ENCODE assay signal across 40 mouse cellular contexts in genomic region chr3:86057436-86058095, GRCm38 (mm10). TPM values are rescaled to one million over a fixed set of nuclear protein-coding genes. Genes with fewer than 3 reads are reported as not detected.
DNase-seq lines count a peak whose midpoint lies in the region; ATAC-seq and TF ChIP-seq lines count a peak whose summit lies in the region.
"Had no signal": no experiment of that assay in that cellular context is flagged by ENCODE, and none has a peak within 500 bp of the region (broad histone marks: within the 10 kb centered on the region; RNA-seq: fewer than 3 reads in every experiment).

No protein-coding gene starts in this region.

- ATAC-seq in hindbrain, embryonic 12.5 days (ENCODE audit: low FRiP score), result no peak
- ATAC-seq: forebrain, embryonic 16.5 days had no signal

- TF ChIP-seq POLR2A in cerebellum, adult 2 months (IDR thresholded peaks at IDR 0.05; ENCODE audit: borderline replicate concordance, insufficient read depth, low read length), result no peak

- H3K36me3 ChIP-seq in hindbrain, embryonic 10.5 days, result no peaks in the 10 kb centered on the region
- no peaks in the 10 kb centered on the region for H3K36me3 ChIP-seq in hindbrain, embryonic 12.5 days
- H3K36me3 ChIP-seq: hindbrain, embryonic 13.5 days; limb, embryonic 13.5 days; neural tube, embryonic 12.5 days had no signal

- DNase-seq in hindbrain, embryonic 10.5 days (ENCODE audit: low spot score), result no peak
- DNase-seq in 3T3-L1 (ENCODE audit: low read depth, low spot score) (peak; percentile 31), NIH3T3 (ENCODE audit: low read depth) (peak; percentile 72)
- peak; percentile 59 for DNase-seq in lung, postnatal 10 days
- DNase-seq in c-Kit-positive CD71-positive TER-119-positive erythroid progenitor cells, embryonic 14.5 days (ENCODE audit: low spot score), result no peak
- DNase-seq in heart, adult 8-10 months (ENCODE audit: low spot score), result no peak
- DNase-seq in cerebellum, adult 2 months, result no peak
- DNase-seq: cerebellum, adult 8-10 months; cerebellum, postnatal 25 days; gastrocnemius, postnatal 10 days; right cerebral cortex, postnatal 14 days; thymus, postnatal 4 days had no signal

- WGBS in hindbrain, embryonic 10.5 days, result 71% methylated on average over 6 of the region's 6 CpGs
- 64% methylated on average over 6 of the region's 6 CpGs for WGBS in hindbrain, embryonic 12.5 days
- WGBS in cerebellum, adult 2 months, result 76% methylated on average over 6 of the region's 6 CpGs

- H3K9ac ChIP-seq in hindbrain, embryonic 12.5 days, result no peak overlapping the region
- H3K9ac ChIP-seq: hindbrain, embryonic 13.5 days; limb, embryonic 13.5 days; neural tube, embryonic 12.5 days had no signal

- no peaks in the 10 kb centered on the region; the same call in 1 of the 2 replicates for H3K4me1 ChIP-seq in hindbrain, embryonic 10.5 days (replicated peaks)
- no peaks in the 10 kb centered on the region for H3K4me1 ChIP-seq in hindbrain, embryonic 12.5 days
- H3K4me1 ChIP-seq in cerebellum, adult 2 months (ENCODE audit: control insufficient read depth, insufficient read depth, low read length), result no peaks in the 10 kb centered on the region
- H3K4me1 ChIP-seq: neural tube, embryonic 12.5 days had no signal

- no peak overlapping the region for H3K4me2 ChIP-seq in hindbrain, embryonic 12.5 days (replicated peaks)
- H3K4me2 ChIP-seq: hindbrain, embryonic 13.5 days; limb, embryonic 13.5 days; liver, embryonic 11.5 days; midbrain, embryonic 11.5 days; neural tube, embryonic 12.5 days had no signal

- no peaks in the 10 kb centered on the region for H3K9me3 ChIP-seq in hindbrain, embryonic 10.5 days
- H3K9me3 ChIP-seq in hindbrain, embryonic 12.5 days (replicated peaks), result no peaks in the 10 kb centered on the region
- H3K9me3 ChIP-seq: hindbrain, embryonic 13.5 days; limb, embryonic 13.5 days; neural tube, embryonic 12.5 days had no signal

- peak overlapping the region; percentile 35; the same call in 1 of the 2 replicates for H3K27ac ChIP-seq in hindbrain, embryonic 10.5 days
- no peak overlapping the region for H3K27ac ChIP-seq in hindbrain, embryonic 12.5 days
- H3K27ac ChIP-seq in cerebellum, adult 2 months (ENCODE audit: insufficient read depth, low read length), result no peak overlapping the region
- H3K27ac ChIP-seq: hindbrain, embryonic 13.5 days; kidney, postnatal 0 days; limb, embryonic 13.5 days; neural tube, embryonic 12.5 days had no signal

- TF ChIP-seq CTCF in cerebellum, adult 2 months (IDR thresholded peaks at IDR 0.05; ENCODE audit: borderline replicate concordance, insufficient read depth, low read depth, low read length), result no peak

- H3K4me3 ChIP-seq in hindbrain, embryonic 10.5 days, result no peak overlapping the region
- no peak overlapping the region for H3K4me3 ChIP-seq in hindbrain, embryonic 12.5 days
- H3K4me3 ChIP-seq in cerebellum, adult 2 months (replicated peaks; ENCODE audit: insufficient read depth, low read depth, low read length), result no peak overlapping the region
- H3K4me3 ChIP-seq: erythroblast, embryonic 14.5 days; hindbrain, embryonic 13.5 days; limb, embryonic 13.5 days; myocyte; neural tube, embryonic 12.5 days had no signal

- no peaks in the 10 kb centered on the region for H3K27me3 ChIP-seq in hindbrain, embryonic 10.5 days (ENCODE audit: insufficient read depth, poor library complexity, severe bottlenecking)
- H3K27me3 ChIP-seq in hindbrain, embryonic 12.5 days, result no peaks in the 10 kb centered on the region
- no peaks in the 10 kb centered on the region for H3K27me3 ChIP-seq in cerebellum, adult 2 months (ENCODE audit: control insufficient read depth, insufficient read depth, low read length)
- H3K27me3 ChIP-seq: hindbrain, embryonic 13.5 days; limb, embryonic 13.5 days; neural tube, embryonic 12.5 days had no signal

RNA-seq across cellular contexts. Expression of gene Prss48, which starts 55.3 kb away (rescaled TPM):
- polyA plus RNA-seq in hindbrain, embryonic 10.5 days (2016; fragmentation: Nextera tagmentation; extraction: Ambion mirVana), result not detected in 2 replicates
- not detected in 2 replicates for polyA plus RNA-seq in hindbrain, embryonic 12.5 days (2016; fragmentation: Nextera tagmentation; extraction: Ambion mirVana)
- total RNA-seq in heart, adult 8-10 months (2022), result not detected
- not detected in 2 replicates for polyA plus RNA-seq in cerebellum, adult 2 months (2012; rRNA removed)
- total RNA-seq: adrenal gland, adult 18-20 months; adrenal gland, postnatal 25 days; gastrocnemius, postnatal 10 days; heart, adult 18-20 months; heart, postnatal 14 days; layer of hippocampus, adult 8-10 months; layer of hippocampus, postnatal 25 days; left cerebral cortex, adult 8-10 months; left cerebral cortex, postnatal 36 days; megakaryocyte progenitor cell, adult 5-6 weeks; MEL; midbrain, postnatal 0 days had no signal
- polyA plus RNA-seq: embryonic facial prominence, embryonic 11.5 days; erythroblast, embryonic 14.5 days; forebrain, embryonic 11.5 days; forebrain, embryonic 16.5 days; heart, embryonic 14.5 days; hindbrain, embryonic 13.5 days; intestine, embryonic 16.5 days; kidney, postnatal 0 days; limb, embryonic 13.5 days; liver, embryonic 16.5 days; midbrain, embryonic 11.5 days; midbrain, postnatal 0 days; myocyte; neural tube, embryonic 12.5 days; small intestine, adult 2 months; thymus, postnatal 0 days had no signal

Comparison
In these comparisons a context has a peak if more than half of its experiments do, and no peak if none do; other contexts are left out.
1. DNase-seq: peak in 3T3-L1 (single experiment), NIH3T3 (single experiment) and lung, postnatal 10 days (single experiment); none in hindbrain, embryonic 10.5 days (single experiment), c-Kit-positive CD71-positive TER-119-positive erythroid progenitor cells, embryonic 14.5 days (single experiment), heart, adult 8-10 months (single experiment) and cerebellum, adult 2 months (0 of 2).